16 mouse cellular contexts compared by ENCODE assay signal in genomic region chr9:13608532-13609071, GRCm38 (mm10).
"Had no signal": no experiment of that assay in that cellular context is flagged by ENCODE, and none has a peak within 500 bp of the region (broad histone marks: within the 10 kb centered on the region; RNA-seq: fewer than 3 reads in every experiment).

No protein-coding gene starts in this region.

- H3K27ac ChIP-seq: kidney, embryonic 15.5 days; limb, embryonic 13.5 days; liver, embryonic 15.5 days; neural tube, embryonic 12.5 days; stomach, embryonic 15.5 days had no signal

- H3K27me3 ChIP-seq: kidney, embryonic 15.5 days; limb, embryonic 13.5 days; liver, embryonic 15.5 days; neural tube, embryonic 12.5 days; stomach, embryonic 15.5 days had no signal

- ATAC-seq: intestine, embryonic 16.5 days had no signal

- H3K9ac ChIP-seq: kidney, embryonic 15.5 days; limb, embryonic 13.5 days; liver, embryonic 15.5 days; neural tube, embryonic 12.5 days; stomach, embryonic 15.5 days had no signal

- H3K9me3 ChIP-seq: kidney, embryonic 15.5 days; limb, embryonic 13.5 days; liver, embryonic 15.5 days; neural tube, embryonic 12.5 days; stomach, embryonic 15.5 days had no signal

- H3K4me2 ChIP-seq: kidney, embryonic 15.5 days; limb, embryonic 13.5 days; liver, embryonic 15.5 days; neural tube, embryonic 12.5 days; stomach, embryonic 15.5 days had no signal

- H3K36me3 ChIP-seq: kidney, embryonic 15.5 days; limb, embryonic 13.5 days; liver, embryonic 15.5 days; neural tube, embryonic 12.5 days; stomach, embryonic 15.5 days had no signal

- DNase-seq: kidney, adult 2 months; kidney, postnatal 25 days; left cerebral cortex, postnatal 4 days; lung, postnatal 4 days; midbrain, embryonic 14.5 days; retina, postnatal 1 day; right cerebral cortex, postnatal 4 days; spleen, adult 18-20 months; thymus, adult 2 months; thymus, postnatal 25 days had no signal

- H3K4me3 ChIP-seq: kidney, embryonic 15.5 days; limb, embryonic 13.5 days; liver, embryonic 15.5 days; neural tube, embryonic 12.5 days; stomach, embryonic 15.5 days had no signal

- H3K4me1 ChIP-seq: liver, embryonic 15.5 days had no signal
